Comparison of ENCODE assay signal across 18 mouse cellular contexts in the genomic region with DNA sequence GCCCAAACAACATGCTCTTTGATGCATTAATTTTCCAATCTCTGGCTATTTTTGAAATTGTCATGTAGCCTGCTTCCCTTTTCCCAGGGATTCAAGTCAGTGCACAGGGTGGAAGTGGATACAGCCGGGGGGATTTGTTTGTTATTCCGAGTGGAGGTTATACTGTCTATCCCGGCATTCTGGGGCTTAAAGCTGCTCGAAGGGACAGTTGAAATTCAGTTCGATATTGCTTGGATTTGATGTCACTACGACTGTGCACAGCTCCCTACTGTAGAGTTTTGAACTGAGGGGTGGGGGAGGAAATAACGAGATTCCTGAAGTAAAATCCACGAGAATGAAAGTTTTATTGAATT.
DNase-seq lines count a peak whose midpoint lies in the region; ATAC-seq and TF ChIP-seq lines count a peak whose summit lies in the region.
"Had no signal": no experiment of that assay in that cellular context is flagged by ENCODE, and none has a peak within 500 bp of the region (broad histone marks: within the 10 kb centered on the region; RNA-seq: fewer than 3 reads in every experiment).

No protein-coding gene starts in this region.

- ATAC-seq in forebrain, embryonic 11.5 days (replicated peaks; ENCODE audit: low FRiP score), result peak; percentile 78
- ATAC-seq in forebrain, embryonic 16.5 days, result peak; percentile 61
- ATAC-seq in hindbrain, postnatal 0 days, result no peak
- ATAC-seq in neural tube, embryonic 12.5 days (ENCODE audit: low FRiP score, low read depth), result peak; percentile 35; the same call in 1 of the 2 replicates
- ATAC-seq: intestine, postnatal 0 days; lung, postnatal 0 days had no signal

- no peak for TF ChIP-seq CTCF in hindbrain, postnatal 0 days (IDR thresholded peaks at IDR 0.05; ENCODE audit: low read depth)
- TF ChIP-seq CTCF in kidney, adult 2 months (conservative IDR thresholded peaks at IDR 0.05; ENCODE audit: insufficient read depth, insufficient read length, low read depth, low read length), result no peak

- H3K27me3 ChIP-seq in forebrain, embryonic 11.5 days (ENCODE audit: control insufficient read depth, insufficient read depth, low read length), result no peaks in the 10 kb centered on the region
- no peaks in the 10 kb centered on the region for H3K27me3 ChIP-seq in forebrain, embryonic 16.5 days (replicated peaks; ENCODE audit: control insufficient read depth, insufficient read depth, low read length)
- no peaks in the 10 kb centered on the region for H3K27me3 ChIP-seq in hindbrain, postnatal 0 days (ENCODE audit: insufficient read depth, low read length)
- no peaks in the 10 kb centered on the region for H3K27me3 ChIP-seq in neural tube, embryonic 12.5 days (replicated peaks)
- no peaks in the 10 kb centered on the region for H3K27me3 ChIP-seq in kidney, adult 2 months (replicated peaks; ENCODE audit: control insufficient read depth, insufficient read depth, low read length)
- H3K27me3 ChIP-seq: limb, embryonic 12.5 days; megakaryocyte, embryonic 14.5 days had no signal

- H3K36me3 ChIP-seq in forebrain, embryonic 11.5 days (ENCODE audit: control insufficient read depth, insufficient read depth, low read length), result no peaks in the 10 kb centered on the region; the same call in 1 of the 2 replicates
- H3K36me3 ChIP-seq in forebrain, embryonic 16.5 days (ENCODE audit: control insufficient read depth, insufficient read depth), result no peaks in the 10 kb centered on the region
- no peaks in the 10 kb centered on the region for H3K36me3 ChIP-seq in hindbrain, postnatal 0 days (ENCODE audit: insufficient read depth, low read length)
- no peaks in the 10 kb centered on the region for H3K36me3 ChIP-seq in neural tube, embryonic 12.5 days
- no peaks in the 10 kb centered on the region for H3K36me3 ChIP-seq in kidney, adult 2 months (ENCODE audit: control insufficient read depth, insufficient read depth, low read length)
- H3K36me3 ChIP-seq: limb, embryonic 12.5 days had no signal

- WGBS in forebrain, embryonic 11.5 days, result 20% methylated on average over 8 of the region's 8 CpGs
- WGBS in forebrain, embryonic 16.5 days, result 5% methylated on average over 8 of the region's 8 CpGs
- WGBS in hindbrain, postnatal 0 days, result 17% methylated on average over 8 of the region's 8 CpGs
- 41% methylated on average over 8 of the region's 8 CpGs for WGBS in neural tube, embryonic 12.5 days
- WGBS in kidney, adult 2 months, result 39% methylated on average over 8 of the region's 8 CpGs

- H3K4me1 ChIP-seq in forebrain, embryonic 11.5 days (replicated peaks; ENCODE audit: control insufficient read depth, insufficient read depth, low read length), result peaks cover 5% of the 10 kb centered on the region; the same call in 1 of the 2 replicates
- H3K4me1 ChIP-seq in forebrain, embryonic 16.5 days (replicated peaks; ENCODE audit: control insufficient read depth, insufficient read depth, low read length), result peaks cover 18% of the 10 kb centered on the region
- H3K4me1 ChIP-seq in hindbrain, postnatal 0 days (ENCODE audit: insufficient read depth, low read length), result no peaks in the 10 kb centered on the region
- peaks cover 3% of the 10 kb centered on the region; the same call in 1 of the 2 replicates for H3K4me1 ChIP-seq in neural tube, embryonic 12.5 days
- H3K4me1 ChIP-seq in kidney, adult 2 months (ENCODE audit: control insufficient read depth, insufficient read depth, low read length), result no peaks in the 10 kb centered on the region
- H3K4me1 ChIP-seq: limb, embryonic 12.5 days; megakaryocyte, embryonic 14.5 days had no signal

- H3K9ac ChIP-seq in forebrain, embryonic 11.5 days (ENCODE audit: low read length), result peak overlapping the region; percentile 24
- peak overlapping the region; percentile 37 for H3K9ac ChIP-seq in forebrain, embryonic 16.5 days (replicated peaks; ENCODE audit: low read depth, low read length)
- H3K9ac ChIP-seq in hindbrain, postnatal 0 days (replicated peaks; ENCODE audit: low read length), result no peak overlapping the region
- no peak overlapping the region for H3K9ac ChIP-seq in neural tube, embryonic 12.5 days
- H3K9ac ChIP-seq: limb, embryonic 12.5 days; liver, embryonic 14.5 days had no signal

- H3K9me3 ChIP-seq in forebrain, embryonic 11.5 days (ENCODE audit: control insufficient read depth, low read length), result no peaks in the 10 kb centered on the region; the same call in 1 of the 2 replicates
- H3K9me3 ChIP-seq in forebrain, embryonic 16.5 days (ENCODE audit: control insufficient read depth, low read length), result no peaks in the 10 kb centered on the region
- no peaks in the 10 kb centered on the region for H3K9me3 ChIP-seq in hindbrain, postnatal 0 days (ENCODE audit: low read length)
- no peaks in the 10 kb centered on the region for H3K9me3 ChIP-seq in neural tube, embryonic 12.5 days
- H3K9me3 ChIP-seq: limb, embryonic 12.5 days had no signal

- DNase-seq in forebrain, embryonic 11.5 days (ENCODE audit: low spot score), result peak; percentile 54
- DNase-seq in hindbrain, postnatal 0 days (ENCODE audit: low spot score), result peak; percentile 2
- DNase-seq in kidney, adult 2 months, result no peak
- DNase-seq in frontal cortex, postnatal 36 days (ENCODE audit: low spot score in 2 of 2), result no peak
- DNase-seq in urinary bladder, postnatal 4 days (ENCODE audit: low spot score in 2 of 2), result no peak
- DNase-seq: gastrocnemius, postnatal 14 days; heart, postnatal 36 days; kidney, postnatal 25 days; right cerebral cortex, postnatal 14 days; thymus, postnatal 4 days had no signal

- peak overlapping the region; percentile 40; the same call in 1 of the 2 replicates for H3K4me2 ChIP-seq in forebrain, embryonic 11.5 days (ENCODE audit: low read depth, low read length, severe bottlenecking)
- peak overlapping the region; percentile 39 for H3K4me2 ChIP-seq in forebrain, embryonic 16.5 days (ENCODE audit: low read length)
- no peak overlapping the region for H3K4me2 ChIP-seq in hindbrain, postnatal 0 days (ENCODE audit: low read depth, low read length)
- peak overlapping the region; percentile 38 for H3K4me2 ChIP-seq in neural tube, embryonic 12.5 days (replicated peaks)
- H3K4me2 ChIP-seq: heart, embryonic 11.5 days; limb, embryonic 12.5 days had no signal

- no peak for TF ChIP-seq POLR2A in kidney, adult 2 months (IDR thresholded peaks at IDR 0.05; ENCODE audit: low read depth, low read length)

- H3K27ac ChIP-seq in forebrain, embryonic 11.5 days (ENCODE audit: low read depth, low read length), result peak overlapping the region; percentile 89
- peak overlapping the region; percentile 93 for H3K27ac ChIP-seq in forebrain, embryonic 16.5 days (ENCODE audit: low read length)
- peak overlapping the region; percentile 16; the same call in 1 of the 2 replicates for H3K27ac ChIP-seq in hindbrain, postnatal 0 days
- no peak overlapping the region for H3K27ac ChIP-seq in neural tube, embryonic 12.5 days
- H3K27ac ChIP-seq in kidney, adult 2 months (ENCODE audit: insufficient read depth, low read depth, low read length), result no peak overlapping the region
- H3K27ac ChIP-seq: limb, embryonic 12.5 days; liver, embryonic 14.5 days had no signal

- peak overlapping the region; percentile 10; the same call in 1 of the 2 replicates for H3K4me3 ChIP-seq in forebrain, embryonic 11.5 days (ENCODE audit: low read depth, low read length)
- H3K4me3 ChIP-seq in forebrain, embryonic 16.5 days (replicated peaks; ENCODE audit: low read length), result no peak overlapping the region
- no peak overlapping the region for H3K4me3 ChIP-seq in hindbrain, postnatal 0 days (ENCODE audit: low read length)
- H3K4me3 ChIP-seq in neural tube, embryonic 12.5 days, result no peak overlapping the region
- H3K4me3 ChIP-seq in kidney, adult 2 months (ENCODE audit: insufficient read depth, low read depth, low read length), result no peak overlapping the region
- H3K4me3 ChIP-seq: limb, embryonic 12.5 days; megakaryocyte, embryonic 14.5 days had no signal

Comparison
In these comparisons a context has a peak if more than half of its experiments do, and no peak if none do; other contexts are left out.
1. DNase-seq: peak in forebrain, embryonic 11.5 days (single experiment) and hindbrain, postnatal 0 days (single experiment); none in kidney, adult 2 months (single experiment), frontal cortex, postnatal 36 days (0 of 2) and urinary bladder, postnatal 4 days (0 of 2).
2. H3K27ac ChIP-seq: peak in forebrain, embryonic 11.5 days (single experiment), forebrain, embryonic 16.5 days (single experiment) and hindbrain, postnatal 0 days (single experiment); none in neural tube, embryonic 12.5 days (single experiment) and kidney, adult 2 months (single experiment).
3. H3K9ac ChIP-seq: peak in forebrain, embryonic 11.5 days (single experiment) and forebrain, embryonic 16.5 days (single experiment); none in hindbrain, postnatal 0 days (single experiment) and neural tube, embryonic 12.5 days (single experiment).